Mouse (Mus musculus) small intestine, adult 2 months (tissue): ENCODE data around the gene Hoxc10. TPM values are rescaled to one million over a fixed set of nuclear protein-coding genes. Genes with fewer than 3 reads are reported as not detected.

Experiments used
- H3K27ac ChIP-seq: fragments of 200-500 bp; 2 replicates; pipeline ENCODE4 v1.5.1; 2012; ENCODE audit warnings: low read depth, low read length, control low read depth, inconsistent platforms; ENCODE audit not compliant: insufficient read depth
- H3K27me3 ChIP-seq: fragments of 200-500 bp; 2 replicates; pipeline ENCODE4 v1.6.1; 2012; ENCODE audit warnings: mild to moderate bottlenecking, moderate library complexity, low read length, inconsistent platforms; ENCODE audit not compliant: control insufficient read depth, insufficient read depth
- H3K36me3 ChIP-seq: fragments of 200-500 bp; 2 replicates; pipeline ENCODE4 v1.6.1; 2012; ENCODE audit warnings: mild to moderate bottlenecking, low read length, control low read depth, inconsistent platforms; ENCODE audit not compliant: control insufficient read depth, insufficient read depth
- H3K4me1 ChIP-seq: fragments of 200-500 bp; 2 replicates; pipeline ENCODE4 v1.6.1; 2012; ENCODE audit warnings: low read length, inconsistent platforms, mixed read lengths; ENCODE audit not compliant: control insufficient read depth, insufficient read depth, insufficient read length
- H3K4me3 ChIP-seq: fragments of 200-500 bp; 2 replicates; pipeline ENCODE4 v1.5.1; 2012; ENCODE audit warnings: low read depth, mild to moderate bottlenecking, control low read depth, inconsistent platforms, low read length, moderate library complexity
- CTCF ChIP-seq: fragments of 200-500 bp; IDR thresholded peaks from 2 replicates; pipeline ENCODE4 v1.5.1; 2012; ENCODE audit warnings: low read depth, mild to moderate bottlenecking, control low read depth, inconsistent platforms, low read length, moderate library complexity, mixed read lengths; ENCODE audit not compliant: insufficient replicate concordance, insufficient read length; ENCODE audit errors: extremely low read depth
- POLR2A ChIP-seq: fragments of 200-500 bp; IDR thresholded peaks from 2 replicates; pipeline ENCODE4 v1.6.1; 2012; ENCODE audit warnings: low read depth, mild to moderate bottlenecking, control low read depth, inconsistent platforms, low read length, moderate library complexity
- WGBS: fragments of 180-500 bp; shearing (Covaris S2); methylation state at CpG from one replicate; pipeline ENCODE4 v1.1.7; 2018; 5-methylcytosine and 5-hydroxymethylcytosine counted together
- polyA plus RNA-seq: library from polyadenylated mRNA; depleted of rRNA; stranded (reverse); fragments of >200 nt; gene quantifications from 2 replicates; pipeline ENCODE4 v1.2.3, GENCODE M21; 2012

Hoxc10 gene
- polyA plus RNA-seq, 1 experiment: not detected

GRCm38 (mm10) chr15:102972254-102972653 is 5.7 kb downstream of the Hoxc10 start:
- no peak overlapping the region for H3K27ac ChIP-seq
- no peak for TF ChIP-seq POLR2A
- no peak for TF ChIP-seq CTCF

GRCm38 (mm10) chr15:102972753-102973152 is 6.2 kb downstream of the Hoxc10 start:
- Histone ChIP-seq H3K4me3 (no peak overlapping the region), H3K27me3 (peaks cover 85% of the 10 kb centered on the region), H3K36me3 (no peaks in the 10 kb centered on the region), H3K4me1 (peaks cover 4% of the 10 kb centered on the region; the same call in 1 of the 2 replicates), H3K27ac (no peak overlapping the region)
- no peak for TF ChIP-seq POLR2A
- 11% methylated on average over 6 of the region's 6 CpGs for WGBS

More at GRCm38 (mm10) chr15:102972254-102972653, 5.7 kb downstream of the Hoxc10 start:
- Histone ChIP-seq H3K36me3 (no peaks in the 10 kb centered on the region), H3K4me3 (no peak overlapping the region), H3K4me1 (peaks cover 3% of the 10 kb centered on the region; the same call in 1 of the 2 replicates), H3K27me3 (peaks cover 85% of the 10 kb centered on the region)
- 4% methylated on average over 21 of the region's 21 CpGs for WGBS

- peaks cover 4% of the 10 kb centered on the region; the same call in 1 of the 2 replicates for H3K4me1 ChIP-seq
- H3K27ac ChIP-seq: no peak overlapping the region
- no peak overlapping the region for H3K4me3 ChIP-seq
- H3K27me3 ChIP-seq: peaks cover 90% of the 10 kb centered on the region
- 8% methylated on average over 7 of the region's 7 CpGs for WGBS
- TF ChIP-seq POLR2A (no peak), CTCF (no peak)
- H3K36me3 ChIP-seq: no peaks in the 10 kb centered on the region
Observed at GRCm38 (mm10) chr15:102975034-102975433, 8.4 kb downstream of the Hoxc10 start.

- 6% methylated on average over 21 of the region's 21 CpGs for WGBS
- H3K27ac ChIP-seq: no peak overlapping the region
Observed at GRCm38 (mm10) chr15:102975688-102976111, 9.1 kb downstream of the Hoxc10 start.

GRCm38 (mm10) chr15:102976171-102976570 is 9.6 kb downstream of the Hoxc10 start, which contains the start of gene Hoxc9:
TSS of gene Hoxc9 (plus strand) at chr15:102976439.
- WGBS: 3% methylated on average over 19 of the region's 20 CpGs
- no peaks in the 10 kb centered on the region for H3K36me3 ChIP-seq
- peaks cover 4% of the 10 kb centered on the region; the same call in 1 of the 2 replicates for H3K4me1 ChIP-seq
- no peak within 1 kb of the TSS for H3K27ac ChIP-seq
- peaks cover 90% of the 10 kb centered on the region for H3K27me3 ChIP-seq
- peak within 1 kb of the TSS; percentile 52 for H3K4me3 ChIP-seq
- TF ChIP-seq CTCF (no peak), POLR2A (no peak)

More at GRCm38 (mm10) chr15:102975688-102976111, 9.1 kb downstream of the Hoxc10 start:
- no peak for TF ChIP-seq CTCF
- no peak for TF ChIP-seq POLR2A
- Histone ChIP-seq H3K36me3 (no peaks in the 10 kb centered on the region), H3K27me3 (peaks cover 89% of the 10 kb centered on the region), H3K4me3 (no peak overlapping the region), H3K4me1 (peaks cover 4% of the 10 kb centered on the region; the same call in 1 of the 2 replicates)

- WGBS: 5% methylated on average over 37 of the region's 37 CpGs
- peaks cover 91% of the 10 kb centered on the region for H3K27me3 ChIP-seq
Observed at GRCm38 (mm10) chr15:102976631-102977422, 10.2 kb downstream of the Hoxc10 start.

GRCm38 (mm10) chr15:102977423-102977974 is 10.9 kb downstream of the Hoxc10 start:
- no peaks in the 10 kb centered on the region for H3K36me3 ChIP-seq
- H3K4me1 ChIP-seq: peaks cover 9% of the 10 kb centered on the region
- peaks cover 91% of the 10 kb centered on the region for H3K27me3 ChIP-seq
- TF ChIP-seq CTCF: no peak
- TF ChIP-seq POLR2A: no peak
- 8% methylated on average over 15 of the region's 16 CpGs for WGBS
- no peak overlapping the region for H3K27ac ChIP-seq
- H3K4me3 ChIP-seq: peak overlapping the region; percentile 52

More at GRCm38 (mm10) chr15:102976631-102977422, 10.2 kb downstream of the Hoxc10 start:
- H3K4me1 ChIP-seq: peaks cover 6% of the 10 kb centered on the region
- peak overlapping the region; percentile 52 for H3K4me3 ChIP-seq
- no peaks in the 10 kb centered on the region for H3K36me3 ChIP-seq
- H3K27ac ChIP-seq: no peak overlapping the region
- TF ChIP-seq POLR2A (no peak), CTCF (no peak)
